8 mouse cellular contexts compared by ENCODE assay signal in the genomic region with DNA sequence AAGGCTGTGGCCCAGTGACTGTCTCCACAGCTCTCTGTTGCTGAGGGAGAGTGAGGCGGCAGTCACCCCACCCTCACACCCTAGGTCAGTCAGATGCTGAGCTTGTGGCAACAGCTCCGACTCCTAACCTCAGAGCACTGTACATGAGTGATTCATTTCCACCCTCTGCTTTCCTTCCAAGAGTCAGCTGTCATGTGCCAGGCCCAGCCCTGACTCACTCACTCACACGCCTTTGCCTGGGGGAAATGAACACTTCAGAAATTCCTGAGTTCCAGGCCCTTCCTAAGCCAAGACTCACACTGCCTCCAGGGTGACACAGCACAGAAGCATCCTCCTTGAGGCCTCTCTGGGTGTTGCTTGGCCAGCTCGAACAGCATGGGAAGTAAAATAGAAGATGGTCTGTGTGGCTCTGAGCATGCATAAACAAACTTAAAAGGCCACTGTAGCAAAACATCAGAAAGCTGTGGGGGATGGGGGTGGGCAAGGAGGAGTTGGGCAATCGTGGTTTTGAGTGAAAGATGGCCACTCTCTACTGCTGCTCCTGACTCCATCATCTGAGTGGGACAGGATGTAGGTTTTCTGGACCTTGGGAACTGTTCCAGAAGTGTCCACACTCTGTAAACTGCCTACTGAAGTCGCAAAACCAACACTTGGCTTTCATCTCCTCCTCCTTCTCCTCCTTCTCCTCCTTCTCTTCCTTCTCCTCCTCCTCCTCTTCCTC.
A peak's percentile ranks its signal among the peaks of the same experiment; 100 is the strongest.
DNase-seq lines count a peak whose midpoint lies in the region; ATAC-seq and TF ChIP-seq lines count a peak whose summit lies in the region.

No protein-coding gene starts in this region.

- no peaks in the 10 kb centered on the region for H3K4me1 ChIP-seq in kidney, adult 2 months (ENCODE audit: control insufficient read depth, insufficient read depth, low read length)
- no peaks in the 10 kb centered on the region for H3K4me1 ChIP-seq in stomach, embryonic 16.5 days (ENCODE audit: control insufficient read depth, insufficient read depth, low read length)

- in situ Hi-C loops in Patski (cut with MboI; ENCODE audit: low pct_unique_long_range_greater_than_20kb): no loop called here

- TF ChIP-seq POLR2A in kidney, adult 2 months (IDR thresholded peaks at IDR 0.05; ENCODE audit: low read depth, low read length): no peak

- H3K36me3 ChIP-seq in kidney, adult 2 months (ENCODE audit: control insufficient read depth, insufficient read depth, low read length): no peaks in the 10 kb centered on the region
- no peaks in the 10 kb centered on the region for H3K36me3 ChIP-seq in stomach, embryonic 16.5 days (ENCODE audit: control insufficient read depth, insufficient read depth, low read length)

- intact Hi-C loops in gastrocnemius, adult 2 months (cut with DNase I): no loop called here

- WGBS in kidney, adult 2 months: 62% methylated on average over 6 of the region's 6 CpGs
- WGBS in stomach, embryonic 16.5 days: 43% methylated on average over 6 of the region's 6 CpGs

- CTCF ChIA-PET in Patski (lab: Charles Lee): interaction anchor here (0.8 to 2.4 kb wide), 6 partner anchors 8 to 138 kb away, joined by 3 to 14 read pairs (median 4); no protein-coding TSS in a partner anchor

- TF ChIP-seq CTCF in kidney, adult 2 months (conservative IDR thresholded peaks at IDR 0.05; ENCODE audit: insufficient read depth, insufficient read length, low read depth, low read length): no peak
- peak; percentile 10 for TF ChIP-seq CTCF in Patski (IDR thresholded peaks at IDR 0.05)
- no peak for TF ChIP-seq CTCF in gastrocnemius, adult 2 months (IDR thresholded peaks at IDR 0.05)

- peak; percentile 100 for ATAC-seq in Patski
- peak; percentile 17 to 39; a peak in 1 of 4 replicates for ATAC-seq in hematopoietic stem cell, adult 5-6 weeks (replicated peaks in 1 of 2; ENCODE audit: insufficient read depth in 1 of 2, low FRiP score in 2 of 2, low TSS enrichment in 1 of 2, low read depth in 1 of 2, poor library complexity in 2 of 2, severe bottlenecking in 2 of 2)
- peak; percentile 81 for ATAC-seq in stomach, embryonic 16.5 days (ENCODE audit: insufficient read depth, low FRiP score)

- H3K4me3 ChIP-seq in kidney, adult 2 months (ENCODE audit: insufficient read depth, low read depth, low read length): no peak overlapping the region
- no peak overlapping the region for H3K4me3 ChIP-seq in gastrocnemius, adult 2 months
- no peak overlapping the region for H3K4me3 ChIP-seq in stomach, embryonic 16.5 days (replicated peaks; ENCODE audit: low read length)

- DNase-seq in kidney, adult 2 months: peak; percentile 11
- no peak for DNase-seq in kidney, adult 11 months
- DNase-seq in Patski (ENCODE audit: low read depth, low spot score): peak; percentile 100
- peak; percentile 75 for DNase-seq in gastrocnemius, adult 2 months
- no peak for DNase-seq in cerebellum, adult 8-10 months
- no peak for DNase-seq in left cerebral cortex, adult 11 months (ENCODE audit: low spot score)

- H3K27ac ChIP-seq in kidney, adult 2 months (ENCODE audit: insufficient read depth, low read depth, low read length): no peak overlapping the region
- H3K27ac ChIP-seq in gastrocnemius, adult 2 months: no peak overlapping the region; the same call in none of the 2 replicates
- H3K27ac ChIP-seq in stomach, embryonic 16.5 days (ENCODE audit: low read length): no peak overlapping the region; the same call in 1 of the 2 replicates

- no peak overlapping the region for H3K4me2 ChIP-seq in stomach, embryonic 16.5 days (ENCODE audit: low read depth, low read length)

- H3K9me3 ChIP-seq in stomach, embryonic 16.5 days (replicated peaks; ENCODE audit: control insufficient read depth, low read length): no peaks in the 10 kb centered on the region

- H3K9ac ChIP-seq in stomach, embryonic 16.5 days (ENCODE audit: low read length): no peak overlapping the region

- H3K27me3 ChIP-seq in kidney, adult 2 months (replicated peaks; ENCODE audit: control insufficient read depth, insufficient read depth, low read length): no peaks in the 10 kb centered on the region
- no peaks in the 10 kb centered on the region for H3K27me3 ChIP-seq in Patski
- no peaks in the 10 kb centered on the region for H3K27me3 ChIP-seq in stomach, embryonic 16.5 days (ENCODE audit: control insufficient read depth, insufficient read depth, low read length)

- POLR2A ChIA-PET in Patski (lab: Charles Lee): interaction anchor here (1.2 kb wide), 1 partner anchor 14 kb away, joined by 4 read pairs; no protein-coding TSS in a partner anchor

Comparison
In these comparisons a context has a peak if more than half of its experiments do, and no peak if none do; other contexts are left out.
1. DNase-seq: peak in kidney, adult 2 months (single experiment), Patski (single experiment) and gastrocnemius, adult 2 months (single experiment); none in kidney, adult 11 months (single experiment), cerebellum, adult 8-10 months (single experiment) and left cerebral cortex, adult 11 months (single experiment).
2. ATAC-seq: peak in every context shown above with its lines; median percentile 100 in Patski; 81 in stomach, embryonic 16.5 days; 28 in hematopoietic stem cell, adult 5-6 weeks.